Mouse (Mus musculus) stomach, postnatal 0 days (tissue): ENCODE measurements around the gene Tjap1.

Source experiments
- CTCF ChIP-seq: IDR thresholded peaks from 2 replicates; pipeline ENCODE4 v1.5.1; 2016; ENCODE audit warnings: antibody characterized with exemption, low read depth, mild to moderate bottlenecking, moderate library complexity
- EP300 ChIP-seq: optimal IDR thresholded peaks from 2 replicates; pipeline ENCODE3; 2016; ENCODE audit warnings: antibody characterized with exemption

DNA sequence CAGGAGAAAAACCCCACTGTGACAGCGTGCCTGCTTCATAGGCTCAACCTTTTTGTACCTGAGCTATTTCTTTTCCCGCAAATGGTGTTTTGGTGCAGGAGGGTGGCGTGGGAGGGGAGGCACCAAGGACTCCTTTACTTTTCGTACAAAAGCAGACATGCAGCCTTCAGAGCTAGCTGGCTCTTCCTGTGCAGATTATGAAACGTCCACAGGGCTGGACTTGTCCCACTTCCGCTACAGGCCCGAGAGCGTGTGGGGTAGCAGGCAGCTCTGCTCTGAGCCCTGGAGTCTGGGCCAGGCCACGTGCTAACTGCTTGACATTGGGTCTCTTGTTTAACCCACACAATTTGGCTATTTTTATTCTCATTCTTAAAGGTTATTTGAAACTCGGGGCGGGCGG is 19.1 kb upstream of the Tjap1 start:
- TF ChIP-seq CTCF (no peak), EP300 (no peak)
